Mouse (Mus musculus) cortical plate, adult 2 months (tissue): Measurements from ENCODE around the gene Gck. TPM values are rescaled to one million over a fixed set of nuclear protein-coding genes. Genes with fewer than 3 reads are reported as not detected.

ENCODE experiments used
- H3K27ac ChIP-seq: fragments of 200-500 bp; 2 replicates; pipeline ENCODE4 v1.5.1; 2012; ENCODE audit warnings: low read length, control low read depth, inconsistent platforms; ENCODE audit not compliant: insufficient read depth
- H3K4me1 ChIP-seq: fragments of 200-500 bp; 2 replicates; pipeline ENCODE4 v1.6.1; 2011; ENCODE audit warnings: low read length; ENCODE audit not compliant: control insufficient read depth, insufficient read depth
- H3K4me3 ChIP-seq: fragments of 200-500 bp; 2 replicates; pipeline ENCODE4 v1.5.1; 2011; ENCODE audit warnings: mild to moderate bottlenecking, low read length, control low read depth; ENCODE audit not compliant: insufficient read depth
- CTCF ChIP-seq: fragments of 200-500 bp; IDR thresholded peaks from 2 replicates; pipeline ENCODE4 v1.5.1; 2011; ENCODE audit warnings: mild to moderate bottlenecking, control low read depth, low read length; ENCODE audit not compliant: insufficient read depth; ENCODE audit errors: extremely low read depth
- POLR2A ChIP-seq: fragments of 200-500 bp; IDR thresholded peaks from 2 replicates; pipeline ENCODE4 v1.6.1; 2011; ENCODE audit warnings: mild to moderate bottlenecking, low read length, control low read depth; ENCODE audit not compliant: insufficient read depth; ENCODE audit errors: extremely low read depth
- polyA plus RNA-seq: library from polyadenylated mRNA; depleted of rRNA; stranded (reverse); fragments of >200 nt; gene quantifications from 2 replicates; pipeline ENCODE4 v1.2.3, GENCODE M21; 2012

Gene Gck
- polyA plus RNA-seq, 1 experiment = 0.86 TPM

- no peaks in the 10 kb centered on the region for H3K4me1 ChIP-seq
- H3K4me3 ChIP-seq = no peak overlapping the region
- no peak for TF ChIP-seq CTCF
- TF ChIP-seq POLR2A = no peak
- H3K27ac ChIP-seq = no peak overlapping the region
Observed at GRCm38 (mm10) chr11:5915429-5916177, 34.3 kb downstream of the Gck start.

GRCm38 (mm10) chr11:5914940-5915339 lies 34.9 kb downstream of the Gck start:
- Histone ChIP-seq H3K4me1 (no peaks in the 10 kb centered on the region), H3K4me3 (no peak overlapping the region), H3K27ac (no peak overlapping the region)
- no peak for TF ChIP-seq POLR2A
- TF ChIP-seq CTCF = no peak

- Histone ChIP-seq H3K4me3 (no peak overlapping the region), H3K27ac (no peak overlapping the region), H3K4me1 (no peaks in the 10 kb centered on the region)
- no peak for TF ChIP-seq POLR2A
- no peak for TF ChIP-seq CTCF
Observed at GRCm38 (mm10) chr11:5913936-5914335, 35.9 kb downstream of the Gck start.

- Histone ChIP-seq H3K4me3 (no peak overlapping the region), H3K27ac (no peak overlapping the region), H3K4me1 (no peaks in the 10 kb centered on the region)
- TF ChIP-seq CTCF (no peak), POLR2A (no peak)
Observed at GRCm38 (mm10) chr11:5913256-5913655, 36.6 kb downstream of the Gck start.

DNA sequence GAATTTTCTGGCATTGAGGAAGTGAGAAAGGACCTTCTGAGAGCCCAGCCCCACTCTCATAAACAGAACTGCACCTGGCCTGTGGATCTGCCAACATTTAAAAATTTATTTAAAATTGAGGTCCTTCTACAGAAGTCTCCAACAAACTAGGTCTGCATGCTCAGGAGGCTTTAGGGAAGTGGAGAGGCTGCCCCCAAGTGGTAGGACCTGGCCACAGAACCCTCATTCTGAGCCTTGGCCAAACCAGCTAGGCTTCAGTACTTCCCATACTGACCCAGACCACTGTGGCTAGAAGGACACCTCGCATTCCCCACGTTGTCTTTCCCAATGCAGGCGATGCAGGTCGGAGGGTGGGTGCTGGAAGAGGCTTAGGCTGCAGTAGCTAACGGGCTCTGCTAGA lies 37.2 kb downstream of the Gck start:
- Histone ChIP-seq H3K4me1 (no peaks in the 10 kb centered on the region), H3K4me3 (no peak overlapping the region), H3K27ac (no peak overlapping the region)
- TF ChIP-seq POLR2A (no peak), CTCF (peak; percentile 79)

GRCm38 (mm10) chr11:5908642-5909041 lies 41.2 kb downstream of the Gck start:
- Histone ChIP-seq H3K27ac (no peak overlapping the region), H3K4me3 (no peak overlapping the region), H3K4me1 (peaks cover 3% of the 10 kb centered on the region; the same call in 1 of the 2 replicates)
- no peak for TF ChIP-seq CTCF
- TF ChIP-seq POLR2A = no peak

DNA sequence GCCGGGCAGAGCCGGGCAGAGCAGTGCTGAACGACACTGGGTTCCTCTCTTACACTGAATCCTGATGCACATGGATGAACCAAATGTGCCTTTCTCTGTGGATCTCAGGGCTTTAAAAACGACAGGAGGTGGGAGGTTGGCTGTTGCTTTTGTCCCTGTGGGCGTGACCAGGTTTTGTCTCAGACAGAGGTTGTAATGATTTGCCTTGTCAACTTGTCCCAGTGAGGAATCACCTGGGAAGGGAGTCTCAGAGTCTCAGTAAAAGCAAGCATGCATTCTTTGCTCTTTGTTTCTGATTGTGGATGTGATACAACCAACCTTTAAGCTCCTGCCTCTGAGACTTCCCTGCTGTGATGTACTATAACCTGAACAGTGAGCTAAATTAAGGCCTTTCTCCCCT lies 42.8 kb downstream of the Gck start:
- Histone ChIP-seq H3K4me3 (no peak overlapping the region), H3K27ac (no peak overlapping the region), H3K4me1 (peaks cover 6% of the 10 kb centered on the region; the same call in 1 of the 2 replicates)
- TF ChIP-seq CTCF (no peak), POLR2A (no peak)

DNA sequence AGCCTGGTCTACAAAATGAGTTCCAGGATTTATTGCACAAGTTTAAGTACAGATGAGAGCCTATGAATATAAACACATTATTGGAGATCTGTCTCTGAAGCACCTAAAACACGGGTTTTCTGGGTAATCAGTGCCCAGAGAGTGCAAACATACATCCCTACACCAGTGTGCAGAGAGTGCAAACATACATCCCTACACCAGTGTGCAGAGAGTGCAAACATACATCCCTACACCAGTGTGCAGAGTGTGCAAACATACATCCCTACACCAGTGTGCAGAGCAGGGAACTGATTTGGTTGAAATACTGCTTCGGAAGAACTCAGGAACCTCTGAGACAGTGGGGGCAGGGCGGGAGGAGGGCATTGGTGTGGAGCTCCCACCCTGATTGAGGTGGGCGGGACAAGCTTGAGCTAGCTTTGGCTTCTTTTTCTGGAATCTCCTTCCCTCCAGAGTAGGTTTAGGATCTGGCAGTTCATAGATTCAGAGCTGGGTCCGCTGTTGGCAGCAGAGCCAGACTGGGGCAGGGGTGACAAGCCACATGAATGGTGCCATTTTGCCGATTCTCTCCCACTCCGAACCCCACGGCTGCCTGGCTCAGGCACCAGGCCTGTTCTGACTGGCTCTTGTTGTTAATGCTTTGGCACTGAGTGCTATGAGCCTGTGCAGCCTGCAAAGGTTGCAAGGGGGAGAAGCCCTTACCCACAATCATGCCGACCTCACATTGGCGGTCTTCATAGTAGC lies 43.9 kb downstream of the Gck start:
- Histone ChIP-seq H3K4me1 (peaks cover 6% of the 10 kb centered on the region; the same call in 1 of the 2 replicates), H3K27ac (no peak overlapping the region), H3K4me3 (no peak overlapping the region)
- TF ChIP-seq POLR2A (no peak), CTCF (no peak)

GRCm38 (mm10) chr11:5904871-5905270 lies 45.0 kb downstream of the Gck start:
- no peak overlapping the region for H3K27ac ChIP-seq
- H3K4me3 ChIP-seq = no peak overlapping the region
- H3K4me1 ChIP-seq = peaks cover 6% of the 10 kb centered on the region; the same call in 1 of the 2 replicates
- no peak for TF ChIP-seq CTCF
- no peak for TF ChIP-seq POLR2A
